Mouse (Mus musculus) testis, postnatal 14 days (tissue): Measurements from ENCODE around the gene Slc35a3.

Experiments
- DNase-seq: peaks from one replicate; pipeline ENCODE4 v3.0.0; 2021; ENCODE audit warnings: low spot score

Slc35a3 gene

DNA sequence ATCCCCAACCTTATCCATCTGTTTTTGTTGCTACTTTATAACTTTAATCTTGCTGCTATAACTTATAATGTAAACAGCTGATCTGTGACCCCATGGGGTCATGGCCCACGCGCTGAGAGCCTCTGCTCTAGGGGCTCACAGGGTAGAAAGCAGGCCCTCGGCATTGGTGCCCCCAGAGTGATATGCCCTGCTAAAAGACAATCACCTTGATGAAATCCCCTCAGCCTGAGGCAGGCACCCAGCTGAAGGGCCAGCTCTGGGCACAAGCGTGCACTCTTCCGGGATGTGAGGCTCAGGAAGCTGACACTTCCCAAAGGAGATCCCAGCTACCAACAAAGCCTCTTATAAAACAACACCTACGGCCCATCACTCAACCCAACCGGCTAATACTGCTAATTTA lies 74.1 kb downstream of the Slc35a3 start:
- DNase-seq: no peak

DNA sequence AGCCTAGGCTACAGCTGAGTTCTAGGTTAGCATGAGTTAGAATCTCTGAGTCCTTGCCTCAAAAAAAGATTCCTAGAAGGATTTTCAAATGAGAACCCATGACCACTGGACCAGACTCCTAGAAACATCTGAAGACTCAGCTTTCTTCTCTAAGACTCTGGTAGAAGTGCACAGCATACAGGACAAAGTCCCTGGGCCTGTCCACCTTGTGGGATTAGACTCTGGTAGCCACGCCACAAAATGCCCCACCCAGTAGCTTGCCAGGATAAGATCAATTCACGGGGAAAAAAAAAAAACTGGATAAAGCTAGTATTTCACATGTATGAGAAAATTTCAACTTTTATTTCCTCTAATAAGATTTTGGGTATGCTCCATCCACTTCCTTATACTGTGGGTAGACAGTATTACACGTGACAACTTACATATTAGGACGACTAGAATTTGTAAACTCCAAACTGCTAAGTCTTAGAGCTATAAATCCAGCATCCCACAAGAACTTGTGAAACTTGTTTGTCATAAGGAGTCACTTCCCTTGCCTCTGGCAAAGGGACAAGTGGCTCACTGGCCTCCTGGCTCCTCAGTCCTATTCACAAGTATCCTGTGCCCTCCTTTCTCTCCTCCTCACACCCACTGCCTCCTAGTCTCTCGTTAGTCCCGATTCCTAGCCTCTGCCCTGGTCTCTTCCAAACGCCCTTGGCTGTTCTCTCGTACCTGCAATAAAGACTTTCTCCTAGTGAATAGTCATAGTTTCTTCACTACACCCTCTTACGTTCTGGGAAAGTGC lies 74.7 kb downstream of the Slc35a3 start:
- no peak for DNase-seq

DNA sequence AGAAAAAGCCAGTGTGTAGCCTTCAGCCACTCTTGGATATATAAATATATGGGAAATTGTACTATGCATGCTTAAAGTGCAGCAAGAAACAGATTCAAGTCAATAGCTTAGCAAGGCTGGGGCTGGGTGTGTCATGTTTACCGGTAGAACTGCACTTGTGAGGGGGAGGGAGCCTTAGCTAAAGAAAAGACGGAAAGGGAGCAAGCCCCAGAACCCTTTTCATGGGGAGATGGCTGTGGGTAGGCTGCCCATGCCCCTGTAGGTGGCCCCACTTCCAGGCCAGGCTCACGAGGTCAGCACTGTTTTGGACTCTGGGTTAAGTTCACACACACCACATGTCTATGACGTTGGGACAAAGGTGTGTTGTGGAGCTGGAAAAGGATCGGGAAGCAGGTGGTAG lies 76.8 kb downstream of the Slc35a3 start:
- no peak for DNase-seq

DNA sequence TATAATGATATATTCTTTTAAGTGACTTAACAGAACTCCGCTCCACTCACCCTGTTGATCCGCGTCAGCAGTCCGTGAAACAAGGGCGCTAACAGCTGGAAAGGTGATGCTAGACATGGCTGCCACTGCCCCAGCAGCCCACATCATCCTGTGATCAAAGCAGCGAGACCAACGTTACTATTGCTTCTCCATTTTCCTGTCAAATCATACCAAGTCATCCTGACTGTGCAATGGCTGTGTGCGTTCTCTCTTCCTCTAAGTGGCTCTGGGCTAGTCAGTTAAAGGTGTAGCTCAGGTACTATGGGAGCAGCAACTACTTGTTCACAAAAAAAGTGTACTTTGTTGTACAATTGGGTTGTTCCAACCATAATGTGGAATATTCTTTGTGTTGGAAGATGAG lies 77.8 kb downstream of the Slc35a3 start:
- no peak for DNase-seq

DNA sequence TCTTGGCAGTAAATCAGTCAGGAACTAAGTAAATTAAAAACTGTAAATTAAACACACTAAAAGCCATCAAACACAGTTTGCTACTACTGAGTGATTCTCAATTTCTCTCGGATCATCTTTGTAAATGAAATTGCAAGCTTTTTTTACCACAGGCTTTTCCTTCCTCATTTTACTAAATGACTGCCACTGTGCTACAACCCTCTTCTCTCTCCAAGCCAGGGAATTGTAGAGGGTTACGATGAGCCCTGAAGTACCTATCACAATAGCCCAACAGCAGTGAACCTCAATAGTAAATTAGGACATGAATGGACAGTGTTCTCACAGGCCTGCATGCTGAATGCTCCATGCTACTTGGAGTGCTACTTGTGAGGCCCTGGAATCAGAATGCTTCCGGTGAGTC lies 78.5 kb downstream of the Slc35a3 start:
- DNase-seq: no peak

DNA sequence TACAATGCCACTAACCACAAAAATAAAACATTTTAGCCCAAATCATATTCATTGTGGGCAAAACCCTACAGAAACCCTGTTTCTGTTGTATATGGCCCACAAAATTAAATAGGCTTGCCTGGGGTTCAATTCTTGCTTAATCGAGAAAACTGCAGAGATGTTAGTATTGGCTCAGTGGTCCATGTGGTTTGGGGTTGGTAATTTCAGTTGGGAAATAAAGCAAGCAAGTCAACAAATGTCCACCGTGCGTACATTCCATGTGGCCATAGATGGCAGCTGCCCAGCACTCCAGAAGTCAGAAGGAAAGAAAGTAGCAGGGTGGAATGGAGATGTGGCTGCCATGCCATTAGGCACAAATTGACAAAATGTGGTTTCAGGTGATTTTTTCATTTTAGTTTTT lies 79.7 kb downstream of the Slc35a3 start:
- DNase-seq: no peak

DNA sequence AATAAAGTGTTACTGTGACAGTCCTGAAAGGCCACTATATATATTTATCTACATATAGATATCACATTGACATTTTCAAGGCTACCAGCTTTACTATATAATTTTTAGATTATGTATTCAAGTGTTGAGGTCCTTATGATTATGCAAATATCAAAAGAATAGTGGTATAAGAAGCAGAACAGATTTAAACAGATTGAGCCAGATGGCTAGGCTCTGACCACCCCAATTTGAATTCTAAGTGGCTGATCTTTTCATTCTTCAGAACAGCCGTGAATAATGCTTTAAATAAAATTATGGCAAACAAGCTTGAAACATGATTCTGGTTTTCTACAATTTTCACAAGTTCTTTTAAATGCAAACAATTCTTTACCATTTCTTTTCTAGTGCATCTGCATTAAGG lies 81.2 kb downstream of the Slc35a3 start:
- DNase-seq: no peak

DNA sequence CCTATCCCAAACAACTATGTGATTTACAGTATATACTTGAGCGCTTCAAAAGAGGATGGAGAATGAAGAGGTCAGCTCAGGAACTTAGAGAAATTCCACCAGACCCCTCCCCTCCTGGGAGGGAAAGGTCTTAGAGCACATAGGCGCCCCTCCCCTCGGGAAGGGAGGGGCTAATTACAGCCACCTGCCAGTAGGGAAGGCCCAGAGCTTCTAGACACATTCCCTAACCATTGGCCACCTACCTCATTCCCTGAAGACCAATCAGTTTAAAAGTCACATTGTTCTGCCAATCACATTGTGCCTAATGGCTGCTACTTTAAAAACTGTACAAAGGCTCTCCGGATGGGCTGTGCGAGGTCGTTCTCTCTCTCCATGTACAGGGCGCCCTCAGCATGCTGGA lies 90.0 kb downstream of the Slc35a3 start:
- DNase-seq: no peak

DNA sequence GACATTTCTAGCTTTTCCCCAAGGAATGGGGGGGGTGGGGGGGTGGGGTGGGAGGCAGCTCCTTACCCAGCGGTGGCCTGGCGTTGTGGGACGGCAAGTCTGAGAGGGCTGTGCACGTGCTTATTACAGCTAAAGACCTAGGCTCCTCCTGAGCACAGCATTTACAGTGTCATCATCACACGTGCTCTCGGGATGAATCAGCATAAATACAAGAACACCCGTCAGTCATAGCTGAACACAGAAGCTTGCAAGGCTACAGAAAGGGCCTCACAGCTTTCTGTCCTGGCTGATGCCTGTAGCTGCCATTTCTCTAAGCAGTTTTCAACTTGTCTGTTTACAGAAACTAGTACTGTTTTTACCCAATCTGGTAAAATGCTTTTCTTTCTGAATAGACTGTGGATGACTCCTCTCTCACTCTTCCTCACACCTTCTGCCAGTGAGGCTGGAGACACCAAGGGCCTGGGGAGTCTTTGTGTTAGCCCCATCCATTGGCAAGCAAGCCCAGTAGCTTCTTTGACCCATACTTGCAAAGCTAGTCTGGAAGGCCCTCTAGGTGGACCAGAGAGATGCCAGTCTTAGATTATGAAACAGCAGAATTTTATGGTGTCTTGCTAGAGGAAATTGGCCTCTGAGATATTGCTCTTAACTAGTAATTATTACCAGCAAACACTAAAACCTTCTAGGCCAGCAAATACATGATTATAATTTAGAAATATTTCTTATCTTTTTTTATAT lies 91.8 kb downstream of the Slc35a3 start:
- no peak for DNase-seq
